Comparison of ENCODE assay signal across 18 mouse cellular contexts in genomic region chr15:95108626-95109025, GRCm38 (mm10).
DNase-seq lines count a peak whose midpoint lies in the region; ATAC-seq lines count a peak whose summit lies in the region.
"Had no signal": no experiment of that assay in that cellular context is flagged by ENCODE, and none has a peak within 500 bp of the region (broad histone marks: within the 10 kb centered on the region; RNA-seq: fewer than 3 reads in every experiment).

No protein-coding gene starts in this region.

- DNase-seq in cerebellum, postnatal 10 days = peak; percentile 52 to 59
- DNase-seq in cerebellum, postnatal 14 days = peak; percentile 36 to 54
- no peak for DNase-seq in cerebellum, postnatal 36 days
- peak; percentile 14 to 17 for DNase-seq in cerebellum, postnatal 25 days
- DNase-seq in cerebellum, postnatal 4 days (ENCODE audit: low spot score in 2 of 2) = no peak
- DNase-seq: adrenal gland, adult 2 months; adrenal gland, adult 8-10 months; adrenal gland, postnatal 10 days; adrenal gland, postnatal 14 days; adrenal gland, postnatal 25 days; adrenal gland, postnatal 36 days; B cell, adult 2 months; cerebellum, adult 11 months; cerebellum, adult 11-12 months had no signal

- no peak for ATAC-seq in cerebellum, adult (ENCODE audit: insufficient number of reproducible peaks, low FRiP score, low TSS enrichment)
- ATAC-seq: activated CD4-positive, CD25-positive, alpha-beta regulatory T cell, adult 4 months; CD4-positive, CD25-positive, alpha-beta regulatory T cell, adult 4 months; Patski had no signal

Comparison
In these comparisons a context has a peak if more than half of its experiments do, and no peak if none do; other contexts are left out.
1. DNase-seq: peak in cerebellum, postnatal 10 days (2 of 2), cerebellum, postnatal 14 days (2 of 2) and cerebellum, postnatal 25 days (2 of 2); none in cerebellum, postnatal 36 days (0 of 2) and cerebellum, postnatal 4 days (0 of 2).